Mouse (Mus musculus) cerebellum, adult 2 months (tissue): ENCODE results near the gene Ppox.

Experiments used
- CTCF ChIP-seq: fragments of 200-500 bp; IDR thresholded peaks from 2 replicates; pipeline ENCODE4 v1.5.1; 2011; ENCODE audit warnings: low read depth, mild to moderate bottlenecking, control low read depth, low read length, moderate library complexity, borderline replicate concordance; ENCODE audit not compliant: insufficient read depth
- POLR2A ChIP-seq: fragments of 200-500 bp; IDR thresholded peaks from 2 replicates; pipeline ENCODE4 v1.6.1; 2011; ENCODE audit warnings: low read length, control low read depth, borderline replicate concordance; ENCODE audit not compliant: insufficient read depth

DNA sequence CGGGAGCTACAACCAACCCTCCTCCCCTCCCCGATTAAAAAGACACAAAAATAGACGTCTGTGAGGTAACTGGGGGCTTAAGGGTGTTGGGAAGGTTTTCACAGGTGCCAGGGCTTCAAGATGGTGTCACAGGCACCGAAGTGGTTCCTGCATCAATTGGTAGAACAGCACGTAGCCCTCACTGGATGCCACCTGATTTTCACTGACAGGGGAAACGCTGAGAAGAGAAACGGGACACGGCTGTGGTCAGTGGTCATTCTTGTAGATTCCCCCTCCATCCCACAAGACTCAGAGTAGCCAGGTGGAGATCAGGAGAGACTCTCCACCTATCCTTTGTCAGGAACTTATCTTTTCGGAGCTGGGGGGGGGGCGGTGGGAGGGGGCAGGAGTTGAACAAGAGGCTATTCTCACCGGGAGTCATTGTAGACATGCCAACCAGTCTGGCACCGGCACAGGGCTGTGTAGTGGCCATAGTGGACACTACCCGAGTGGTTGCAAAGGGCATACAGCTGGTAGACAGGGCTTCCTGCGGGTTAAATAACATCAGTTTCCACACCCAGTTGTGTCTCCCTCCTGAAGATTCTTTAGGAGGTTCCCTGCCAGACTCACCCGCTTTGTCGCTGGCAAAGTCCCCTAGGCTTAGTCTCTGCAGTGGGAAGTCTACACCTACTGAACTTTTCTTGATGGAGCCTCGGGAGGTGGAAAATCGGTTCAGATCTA lies 1.3 kb upstream of the Ppox start:
- TF ChIP-seq CTCF, result no peak
- TF ChIP-seq POLR2A, result no peak
